Mouse (Mus musculus) left cerebral cortex, postnatal 14 days (tissue): ENCODE data around the gene Eif2ak1. TPM values are rescaled to one million over a fixed set of nuclear protein-coding genes. Genes with fewer than 3 reads are reported as not detected.

Experiments
- DNase-seq, 2 experiments: peaks; one replicate each; pipeline ENCODE4 v3.0.0; 2021 to 2022; ENCODE audit warnings: low spot score in 2 of 2, mixed read lengths in 1 of 2
- intact Hi-C: fragments of 180-260 bp; cut with DNase I; formaldehyde crosslinking; loops from one replicate; pipeline ENCODE4 v1.15.1; 2025
- total RNA-seq, 2 experiments: library from RNA; stranded (reverse); gene quantifications; 2 replicates each; pipeline ENCODE4 v1.2.3; 2021

Eif2ak1 gene
- total RNA-seq, 2 experiments from 2014 or later = 44.5 to 47.0 TPM

DNA sequence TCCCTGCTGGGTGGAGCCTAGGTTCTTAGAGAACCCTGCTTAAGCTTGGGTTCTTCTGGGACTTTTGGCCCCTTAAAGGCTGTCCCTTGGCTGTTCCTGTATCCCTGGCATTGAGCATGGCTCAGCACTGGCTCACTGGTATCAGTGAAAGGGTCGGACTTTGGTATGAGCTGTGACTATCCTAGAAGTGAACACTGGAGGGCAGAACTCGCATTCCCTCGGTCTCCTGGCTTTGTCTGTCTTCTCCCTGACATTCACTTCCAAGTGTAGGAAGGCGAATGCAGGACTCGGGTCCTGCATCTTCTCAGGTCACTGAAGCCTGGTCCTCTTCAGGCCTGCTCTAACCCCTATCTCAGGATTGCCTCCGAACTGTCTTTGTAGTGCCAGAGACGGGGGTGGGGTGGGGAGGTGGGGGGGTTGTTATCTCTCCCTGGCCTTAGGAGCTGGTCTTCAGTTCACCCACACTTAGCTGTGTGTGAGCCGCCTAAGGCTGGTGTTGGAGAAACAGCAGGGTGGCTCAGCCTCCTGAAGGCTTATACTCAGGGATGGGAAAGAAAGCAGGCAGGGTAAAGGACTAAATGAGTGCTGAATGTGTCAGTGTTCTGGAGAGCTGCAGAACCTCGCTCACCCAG is 74.8 kb downstream of the Eif2ak1 start:
- intact Hi-C loops = no loop called here
- DNase-seq = peak in 1 of 2 experiments; percentile 34

DNA sequence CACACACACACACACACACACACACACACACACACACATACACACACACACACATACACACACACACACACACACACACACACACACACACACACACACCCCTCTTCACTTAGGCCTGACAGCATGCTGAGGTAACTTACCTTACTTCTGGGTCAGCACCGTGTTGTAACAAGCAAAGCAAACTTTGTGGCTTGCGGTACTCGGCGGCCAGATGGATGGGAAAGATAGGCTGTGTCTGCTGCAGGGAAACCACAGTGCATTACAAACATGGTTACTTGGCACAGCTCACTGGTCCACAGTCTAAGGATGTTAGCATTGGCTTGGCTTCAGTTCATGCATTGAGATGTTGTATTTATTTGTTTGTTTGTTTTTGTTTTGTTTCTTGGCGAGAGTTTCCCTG is 75.8 kb downstream of the Eif2ak1 start:
- intact Hi-C loops = no loop called here
- no peak for DNase-seq

DNA sequence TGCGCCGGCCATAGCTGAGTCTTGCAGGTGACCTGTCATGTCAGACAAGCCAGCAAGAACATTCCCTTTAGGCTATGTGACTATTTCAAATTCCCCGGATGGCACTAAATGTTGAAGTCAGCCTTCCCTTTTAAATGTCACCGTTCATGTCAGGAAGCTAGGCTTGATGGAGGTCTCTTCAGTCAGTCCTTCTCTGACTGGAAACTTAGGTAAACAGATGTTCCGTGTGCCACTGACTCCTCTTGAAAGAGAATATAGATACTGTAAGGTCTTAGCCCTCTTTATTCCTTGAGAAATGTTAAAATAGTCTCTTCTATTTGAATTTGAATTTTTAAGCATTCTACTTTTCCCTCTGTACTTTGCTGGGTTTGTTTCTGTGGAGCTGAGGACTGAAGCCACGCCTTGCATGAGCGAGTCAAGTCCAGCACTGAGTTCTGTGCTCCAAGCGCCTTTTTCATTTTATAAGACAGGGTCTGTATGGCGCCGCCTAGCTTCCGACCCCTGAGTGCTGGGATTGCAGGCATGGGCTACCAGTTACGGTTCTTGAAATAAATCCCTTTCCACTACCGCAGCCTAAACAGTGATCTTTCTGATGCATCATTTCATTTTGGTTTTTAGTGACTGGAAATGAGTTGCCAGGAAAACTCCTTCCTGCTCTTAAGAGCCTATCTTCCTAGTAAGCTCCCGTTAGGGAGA is 80.2 kb downstream of the Eif2ak1 start, which contains the start of gene Ankrd61:
Ankrd61 (minus strand) TSS at position 51 of the 696 bp plus-strand sequence.
- no peak for DNase-seq
- intact Hi-C loops = no loop called here

DNA sequence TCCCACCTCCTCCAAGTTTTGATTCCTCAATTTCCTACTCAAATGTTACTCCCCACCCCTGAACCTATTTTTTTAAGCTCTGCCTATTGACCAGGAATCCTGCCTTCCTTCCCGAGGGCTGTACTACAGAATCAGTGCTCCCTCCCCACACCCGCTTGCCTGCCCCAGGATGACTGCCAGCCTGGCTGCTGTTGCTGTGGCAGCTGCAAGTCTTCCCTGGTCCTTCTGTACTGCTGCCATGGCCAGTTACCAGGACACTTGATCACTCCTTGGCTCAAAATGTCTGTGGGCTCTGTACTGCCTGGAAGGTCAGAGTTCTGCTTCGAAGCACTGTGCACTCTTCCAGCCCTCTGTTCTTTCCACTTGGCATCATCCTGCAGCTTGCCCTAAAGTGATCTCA is 84.5 kb downstream of the Eif2ak1 start:
- intact Hi-C loops = no loop called here
- DNase-seq = peak; percentile 42 to 50

DNA sequence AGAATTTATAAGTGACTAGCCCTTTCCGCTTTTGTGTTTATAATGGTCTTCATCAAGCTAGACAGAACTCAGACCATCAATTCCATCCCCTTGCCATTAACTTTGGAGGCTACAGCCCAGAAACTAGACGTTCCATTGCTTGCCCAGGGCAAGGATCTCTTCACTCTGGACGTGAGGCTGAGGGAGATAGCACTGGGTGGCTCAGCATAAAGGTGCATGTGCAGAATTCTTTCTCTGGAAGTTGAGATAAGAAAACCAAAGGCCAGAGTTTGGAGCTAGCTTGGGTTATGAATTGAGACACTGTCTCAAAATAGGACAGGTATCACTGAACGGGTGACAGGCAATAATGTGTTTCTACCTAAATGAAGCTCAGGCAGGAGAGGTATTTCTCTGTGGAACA is 86.2 kb downstream of the Eif2ak1 start:
- intact Hi-C loops = no loop called here
- no peak for DNase-seq

DNA sequence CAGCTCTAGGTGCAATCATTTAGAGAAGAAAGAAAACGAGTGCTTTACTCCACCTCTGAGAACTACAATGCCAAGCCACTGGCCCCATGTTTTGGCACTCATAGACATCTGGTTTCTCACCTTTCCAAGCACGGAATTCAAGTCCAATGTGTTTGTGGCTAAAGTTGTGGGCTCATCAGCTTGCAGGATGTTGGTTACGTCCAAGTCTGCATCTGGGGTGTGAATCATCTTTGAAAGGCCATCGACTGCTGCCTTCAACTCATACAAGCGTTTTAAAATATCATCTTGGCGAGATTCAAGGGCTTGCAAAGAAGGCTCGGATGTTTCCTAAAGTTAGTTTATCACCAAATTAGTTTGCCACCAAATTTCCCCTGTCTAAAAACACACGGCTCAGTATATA is 88.8 kb downstream of the Eif2ak1 start:
- DNase-seq = no peak
- intact Hi-C loops = loop anchor here (5.0 kb wide), 1 partner anchor 174 kb away; the partner anchor contains the start of gene Usp42

DNA sequence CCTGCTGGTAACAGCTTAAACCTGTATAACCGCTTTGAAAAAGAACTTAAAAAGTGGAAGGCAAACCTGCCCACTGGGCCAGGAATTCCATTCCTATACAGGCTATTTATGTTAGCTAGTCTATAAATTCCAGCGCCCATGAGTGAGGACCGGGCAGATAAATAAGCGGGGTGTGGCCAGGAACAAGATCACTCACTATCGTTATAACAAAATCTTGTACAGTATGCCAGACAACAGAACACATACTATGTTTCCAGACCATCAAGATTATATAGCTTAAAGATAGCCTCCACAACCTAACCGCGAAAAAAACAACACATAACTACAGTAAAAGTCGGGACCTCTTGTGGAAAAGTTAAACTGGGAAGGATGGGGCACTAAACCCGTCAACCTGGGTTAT is 91.3 kb downstream of the Eif2ak1 start:
- DNase-seq = no peak
- intact Hi-C loops = loop anchor here (5.0 kb wide), 1 partner anchor 177 kb away; the partner anchor contains the start of gene Usp42

DNA sequence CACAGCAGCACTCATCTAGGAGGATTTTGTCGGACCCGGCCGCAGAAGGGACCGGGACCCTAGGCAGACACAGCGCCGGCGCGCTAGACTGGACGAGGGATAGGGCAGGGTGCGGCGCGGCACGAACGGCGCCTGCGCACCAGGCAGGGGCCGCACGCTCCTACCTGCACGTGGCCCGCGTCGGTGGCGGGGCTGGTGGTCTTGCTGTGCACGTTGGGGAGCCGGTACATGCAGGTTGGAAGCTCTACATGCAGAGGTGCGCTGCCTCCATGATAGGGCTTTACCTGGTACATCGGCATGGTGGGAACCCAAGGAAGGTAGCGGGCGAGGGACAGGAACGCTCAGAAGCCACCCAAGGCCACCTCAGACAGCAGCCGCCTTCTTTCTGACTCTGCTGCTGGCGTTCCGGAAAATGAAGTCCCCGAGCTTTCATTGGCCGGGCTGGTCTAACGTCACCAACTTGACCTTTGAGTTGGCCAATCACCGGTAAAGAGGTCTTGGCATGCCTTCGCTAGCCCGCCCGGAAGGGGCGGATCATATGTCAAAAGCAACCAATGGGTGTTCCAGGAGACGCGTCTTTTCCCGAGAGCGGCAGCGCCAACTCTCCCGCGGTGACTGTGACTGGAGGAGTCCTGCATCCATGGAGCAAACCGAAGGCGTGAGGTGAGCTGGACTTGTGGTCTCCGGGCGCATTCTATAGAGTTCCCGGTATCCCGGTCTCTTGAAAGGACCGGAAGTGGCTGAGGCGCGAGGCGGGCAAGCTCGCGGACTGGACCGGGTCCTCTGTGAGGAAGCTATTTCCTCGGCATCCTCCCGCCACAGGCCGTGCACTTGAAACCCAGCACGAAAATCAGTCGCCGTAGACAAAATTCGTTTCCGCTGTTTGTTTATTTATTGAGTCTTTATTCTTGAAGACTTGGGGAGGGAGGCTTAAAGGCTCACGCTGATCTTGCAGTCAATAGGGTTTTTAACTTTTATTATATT is 92.1 kb downstream of the Eif2ak1 start, which contains the start of the genes Aimp2 and Pms2:
Aimp2 (minus strand) TSS at position 431 of the 984 bp plus-strand sequence.
Pms2 (plus strand) TSS at position 548 of the 984 bp plus-strand sequence.
- intact Hi-C loops = loop anchor here (5.0 kb wide), 1 partner anchor 177 kb away; the partner anchor contains the start of gene Usp42
- peak; percentile 98 to 99 for DNase-seq

DNA sequence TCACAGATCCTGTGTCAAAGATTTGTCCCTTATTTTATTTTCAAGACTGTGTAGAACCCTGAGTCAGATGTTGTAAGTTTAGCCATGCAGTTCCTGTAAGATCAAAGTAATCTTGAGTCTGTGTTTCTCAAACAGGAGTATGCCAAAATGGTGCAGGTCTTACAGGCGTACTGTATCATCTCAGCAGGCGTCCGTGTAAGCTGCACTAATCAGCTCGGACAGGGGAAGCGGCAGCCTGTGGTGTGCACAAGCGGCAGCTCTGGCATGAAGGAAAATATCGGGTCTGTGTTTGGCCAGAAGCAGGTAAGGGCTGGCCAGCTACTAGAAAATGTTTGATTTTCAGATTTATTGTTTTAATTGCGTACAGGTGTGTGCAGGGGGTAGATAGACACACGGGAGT is 98.6 kb downstream of the Eif2ak1 start:
- intact Hi-C loops = no loop called here

DNA sequence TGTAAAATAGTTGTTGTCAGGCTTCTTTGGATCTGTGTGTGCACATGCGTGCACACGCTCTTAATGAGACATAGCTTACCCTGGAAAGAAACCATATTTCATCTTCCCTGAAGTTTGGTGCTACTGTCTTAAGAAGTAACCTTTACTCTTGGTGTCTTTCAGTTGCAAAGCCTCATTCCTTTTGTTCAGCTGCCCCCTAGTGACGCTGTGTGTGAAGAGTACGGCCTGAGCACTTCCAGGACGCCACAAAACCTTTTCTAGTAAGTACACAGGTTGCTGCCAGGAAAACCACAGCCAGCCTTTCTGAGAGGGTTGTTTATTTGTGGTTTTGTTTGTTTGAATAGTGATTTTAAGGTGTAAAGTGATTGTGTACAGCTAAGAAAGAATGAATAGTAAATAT is 99.8 kb downstream of the Eif2ak1 start:
- peak in 1 of 2 experiments; percentile 37 for DNase-seq
- intact Hi-C loops = no loop called here

More for the DNA sequence above, 98.6 kb downstream of the Eif2ak1 start:
- no peak for DNase-seq

DNA sequence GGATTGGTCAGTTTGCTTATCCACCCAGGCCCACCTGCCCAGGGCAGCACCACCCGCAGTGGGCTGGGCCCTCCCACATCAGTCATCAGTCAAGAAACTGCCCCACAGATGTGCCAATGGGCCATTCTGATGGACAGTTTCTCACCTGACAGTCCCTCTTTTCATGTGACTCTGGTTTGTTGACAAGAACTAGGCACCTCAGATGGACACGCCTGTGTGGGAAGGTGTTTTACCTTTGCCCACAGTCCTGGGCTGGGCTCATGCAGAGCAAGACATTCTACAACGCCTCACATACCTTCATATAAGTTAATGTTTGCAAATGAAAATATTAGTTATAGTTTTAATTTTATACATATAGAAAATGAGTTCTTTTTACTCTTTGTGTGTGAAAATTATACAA is 100.5 kb downstream of the Eif2ak1 start:
- intact Hi-C loops = no loop called here
- DNase-seq = no peak

DNA sequence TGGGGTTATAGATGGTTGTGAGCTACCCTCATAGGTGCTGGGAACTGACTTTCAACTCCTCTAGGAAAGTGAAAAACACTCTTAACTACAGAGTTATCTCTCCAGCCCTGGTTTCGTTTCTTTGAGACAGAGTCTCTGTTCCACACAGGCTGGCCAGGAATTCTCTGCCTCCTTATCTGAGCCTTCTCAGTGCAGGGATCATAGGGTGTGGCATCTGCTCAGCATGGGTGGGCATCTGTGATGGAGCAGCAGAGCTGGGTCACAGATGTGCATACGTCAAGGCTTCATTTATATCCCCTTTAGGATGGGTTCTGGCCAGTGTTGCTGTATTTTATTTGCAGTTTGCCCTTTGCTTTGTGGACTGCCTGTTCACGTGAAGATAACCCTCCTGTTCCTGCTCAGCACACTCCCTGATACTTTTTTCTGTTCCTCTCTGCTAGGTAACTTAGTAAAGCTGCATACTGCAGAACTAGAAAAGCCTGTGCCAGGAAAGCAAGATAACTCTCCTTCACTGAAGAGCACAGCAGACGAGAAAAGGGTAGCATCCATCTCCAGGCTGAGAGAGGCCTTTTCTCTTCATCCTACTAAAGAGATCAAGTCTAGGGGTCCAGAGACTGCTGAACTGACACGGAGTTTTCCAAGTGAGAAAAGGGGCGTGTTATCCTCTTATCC is 107.3 kb downstream of the Eif2ak1 start:
- intact Hi-C loops = no loop called here
- no peak for DNase-seq

DNA sequence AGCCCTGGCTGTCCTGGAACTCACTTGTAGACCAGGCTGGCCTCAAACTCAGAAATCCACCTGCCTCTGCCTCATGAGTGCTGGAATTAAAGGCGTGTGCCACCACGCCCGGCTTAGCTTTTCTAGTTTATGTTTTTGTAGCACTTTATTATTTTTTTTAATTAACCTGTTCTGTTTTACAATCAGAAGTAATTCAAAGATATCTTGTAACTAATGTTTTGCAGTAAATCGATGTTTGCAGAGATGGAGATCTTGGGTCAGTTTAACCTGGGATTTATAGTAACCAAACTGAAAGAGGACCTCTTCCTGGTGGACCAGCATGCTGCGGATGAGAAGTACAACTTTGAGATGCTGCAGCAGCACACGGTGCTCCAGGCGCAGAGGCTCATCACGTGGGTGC is 110.3 kb downstream of the Eif2ak1 start, which contains the start of gene Gm42421:
Gm42421 (plus strand) TSS at position 301 of the 400 bp plus-strand sequence.
- intact Hi-C loops = no loop called here
- no peak for DNase-seq

DNA sequence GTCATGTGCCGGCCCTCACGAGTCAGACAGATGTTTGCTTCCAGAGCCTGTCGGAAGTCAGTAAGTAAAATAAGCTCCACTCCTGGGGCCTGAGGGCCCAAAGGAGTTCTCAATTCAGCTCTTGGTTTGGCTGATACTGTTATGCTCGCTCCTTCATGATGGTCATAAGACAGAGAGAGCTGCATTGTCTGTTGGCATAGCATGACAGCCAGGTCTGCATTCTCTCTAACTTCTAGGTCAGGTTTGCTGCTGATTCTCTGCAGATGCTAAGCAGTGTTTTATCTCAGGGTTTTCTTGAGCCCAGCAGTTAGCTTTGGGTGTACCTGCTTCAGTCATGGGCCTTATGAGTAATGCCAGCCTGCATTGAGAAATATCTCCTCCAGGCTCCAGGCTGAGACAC is 111.7 kb downstream of the Eif2ak1 start:
- intact Hi-C loops = no loop called here
- DNase-seq = no peak

DNA sequence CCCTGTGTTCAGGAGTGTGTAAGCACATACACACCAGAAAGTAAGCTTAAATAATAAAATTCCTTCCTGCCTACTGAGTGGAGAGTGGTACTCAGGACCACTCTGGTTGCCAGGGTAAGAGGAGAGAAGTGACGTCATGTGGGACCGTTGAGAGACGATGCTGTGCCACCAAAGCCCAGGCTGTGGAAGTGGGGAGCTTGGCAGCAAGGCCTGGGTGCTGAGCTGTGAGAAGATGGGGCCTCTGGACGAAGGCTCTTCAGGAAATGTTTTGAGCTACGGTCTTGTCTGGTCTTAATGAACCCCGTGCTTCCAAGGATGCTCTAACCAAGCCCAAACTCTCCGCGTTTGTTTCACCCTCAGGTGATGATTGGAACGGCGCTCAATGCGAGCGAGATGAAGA is 113.1 kb downstream of the Eif2ak1 start:
- DNase-seq = no peak
- intact Hi-C loops = no loop called here

DNA sequence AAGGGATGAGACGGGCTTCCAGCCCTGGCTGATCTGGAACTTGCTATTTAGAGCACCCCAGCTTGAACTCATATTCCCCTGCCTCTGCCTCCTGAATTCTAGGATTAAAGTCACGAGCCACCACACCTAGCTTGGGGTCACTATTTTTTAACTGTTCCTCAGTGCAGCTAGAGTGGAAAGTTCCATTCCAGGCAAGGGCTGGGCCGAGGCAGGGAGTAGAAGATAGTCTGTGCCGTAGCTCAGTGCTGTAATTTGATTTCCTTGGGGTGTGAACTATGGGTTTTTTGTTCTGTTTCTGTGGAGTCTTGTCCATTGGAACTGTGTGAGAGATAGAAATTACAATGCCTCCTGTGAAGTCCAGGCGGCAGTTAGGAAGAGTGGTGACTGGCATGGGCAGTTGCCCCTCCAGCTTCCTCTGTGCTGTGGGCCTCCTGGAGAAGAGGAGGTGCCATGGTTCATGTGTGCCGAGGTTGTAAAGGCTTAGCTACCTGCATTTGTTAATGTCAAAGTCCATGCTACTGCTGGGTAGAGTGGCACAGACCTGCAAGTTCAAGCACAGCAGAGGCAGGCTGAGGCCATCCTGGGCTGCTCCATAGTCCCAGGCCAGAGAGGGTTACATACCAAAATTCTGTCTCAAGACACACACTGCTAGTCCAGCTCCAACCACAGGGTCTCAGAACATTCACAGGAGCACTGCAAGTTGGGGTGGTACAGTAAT is 114.4 kb downstream of the Eif2ak1 start:
- DNase-seq = no peak
- intact Hi-C loops = no loop called here

DNA sequence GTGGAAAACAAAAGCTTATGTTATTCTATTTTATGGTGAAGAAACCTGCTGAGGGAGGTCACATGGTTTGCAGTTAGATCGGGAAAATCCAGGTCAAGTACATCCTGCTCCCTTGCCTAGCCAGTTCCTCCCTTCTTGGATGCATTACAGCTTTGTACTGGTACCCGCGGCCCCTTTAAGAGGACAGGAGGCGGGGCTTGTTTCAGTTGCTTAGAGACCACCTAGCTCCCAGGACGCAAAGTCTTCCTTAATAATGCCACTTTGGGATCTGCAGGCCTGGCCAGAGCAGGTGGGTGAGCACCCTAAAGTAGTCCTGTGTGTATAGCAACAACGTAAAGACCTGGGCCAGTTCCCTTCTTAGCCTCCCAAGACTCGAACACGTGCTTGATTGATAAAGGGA is 115.2 kb downstream of the Eif2ak1 start, which contains the start of gene Rsph10b:
Rsph10b (plus strand) TSS at position 205 of the 400 bp plus-strand sequence.
- intact Hi-C loops = no loop called here
- no peak for DNase-seq

DNA sequence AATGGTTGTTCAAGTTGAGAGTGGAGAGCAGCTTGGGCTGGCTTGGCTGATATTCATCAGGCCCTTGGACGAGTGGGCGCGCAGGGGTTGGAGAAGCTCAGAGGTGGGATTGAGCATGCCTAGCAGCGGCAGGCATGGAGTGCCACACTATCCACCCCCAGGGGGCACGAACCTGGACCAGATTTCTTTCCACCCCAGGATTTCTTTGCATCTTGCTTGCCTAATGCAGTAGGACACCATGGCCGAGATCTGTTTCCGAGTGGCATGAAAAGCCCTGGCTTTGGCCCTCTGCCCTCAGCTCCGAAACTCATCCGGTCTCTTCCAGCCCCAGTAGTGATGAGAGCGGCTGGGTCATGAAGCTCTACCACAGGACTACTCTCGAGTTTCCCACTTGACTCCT is 115.8 kb downstream of the Eif2ak1 start:
- intact Hi-C loops = no loop called here
- no peak for DNase-seq
